Mouse (Mus musculus) embryonic facial prominence, embryonic 13.5 days (tissue): ENCODE measurements around the gene Scd2. TPM values are rescaled to one million over a fixed set of nuclear protein-coding genes. Genes with fewer than 3 reads are reported as not detected.

Experiments
- ATAC-seq: fragments of 200-750 bp; cut with Nextera tagmentation; 2 replicates; pipeline ENCODE4 v1.8.0; 2017; ENCODE audit warnings: low read depth; ENCODE audit not compliant: insufficient number of reproducible peaks, insufficient read depth, low FRiP score, low TSS enrichment
- H3K27ac ChIP-seq: fragments of 300-500 bp; sonication (generic); 2 replicates; pipeline ENCODE4 v1.5.1; 2015; ENCODE audit warnings: moderate library complexity, mild to moderate bottlenecking, inconsistent platforms
- H3K27me3 ChIP-seq: fragments of 300-500 bp; sonication (generic); 2 replicates; pipeline ENCODE4 v1.6.1; 2015; ENCODE audit warnings: mild to moderate bottlenecking, inconsistent platforms
- H3K36me3 ChIP-seq: fragments of 300-500 bp; sonication (generic); 2 replicates; pipeline ENCODE4 v1.6.1; 2015; ENCODE audit warnings: mild to moderate bottlenecking, inconsistent platforms
- H3K4me1 ChIP-seq: fragments of 300-500 bp; sonication (generic); 2 replicates; pipeline ENCODE4 v1.6.1; 2015; ENCODE audit warnings: inconsistent platforms
- H3K4me2 ChIP-seq: fragments of 300-500 bp; sonication (generic); 2 replicates; pipeline ENCODE4 v1.6.1; 2015; ENCODE audit warnings: moderate library complexity, mild to moderate bottlenecking, inconsistent platforms
- H3K4me3 ChIP-seq: fragments of 300-500 bp; sonication (generic); 2 replicates; pipeline ENCODE4 v1.5.1; 2015; ENCODE audit warnings: mild to moderate bottlenecking, inconsistent platforms
- H3K9ac ChIP-seq: fragments of 300-500 bp; sonication (generic); 2 replicates; pipeline ENCODE4 v1.6.1; 2015; ENCODE audit warnings: mild to moderate bottlenecking, inconsistent platforms
- H3K9me3 ChIP-seq: fragments of 300-500 bp; sonication (generic); 2 replicates; pipeline ENCODE4 v1.6.1; 2016; ENCODE audit warnings: inconsistent platforms
- WGBS: fragments of 180-500 bp; shearing (Covaris S2); methylation state at CpG from one replicate; pipeline ENCODE4 v1.1.7; 2015; ENCODE audit warnings: mixed read lengths; 5-methylcytosine and 5-hydroxymethylcytosine counted together
- polyA plus RNA-seq: library from polyadenylated mRNA; unstranded; fragments of >200 nt; fragmentation: Nextera tagmentation; extraction: Ambion mirVana; gene quantifications from 2 replicates; pipeline ENCODE4 v1.2.1, GENCODE M21; 2015

Gene Scd2
- polyA plus RNA-seq, 1 experiment from 2014 or later = 211 TPM

DNA sequence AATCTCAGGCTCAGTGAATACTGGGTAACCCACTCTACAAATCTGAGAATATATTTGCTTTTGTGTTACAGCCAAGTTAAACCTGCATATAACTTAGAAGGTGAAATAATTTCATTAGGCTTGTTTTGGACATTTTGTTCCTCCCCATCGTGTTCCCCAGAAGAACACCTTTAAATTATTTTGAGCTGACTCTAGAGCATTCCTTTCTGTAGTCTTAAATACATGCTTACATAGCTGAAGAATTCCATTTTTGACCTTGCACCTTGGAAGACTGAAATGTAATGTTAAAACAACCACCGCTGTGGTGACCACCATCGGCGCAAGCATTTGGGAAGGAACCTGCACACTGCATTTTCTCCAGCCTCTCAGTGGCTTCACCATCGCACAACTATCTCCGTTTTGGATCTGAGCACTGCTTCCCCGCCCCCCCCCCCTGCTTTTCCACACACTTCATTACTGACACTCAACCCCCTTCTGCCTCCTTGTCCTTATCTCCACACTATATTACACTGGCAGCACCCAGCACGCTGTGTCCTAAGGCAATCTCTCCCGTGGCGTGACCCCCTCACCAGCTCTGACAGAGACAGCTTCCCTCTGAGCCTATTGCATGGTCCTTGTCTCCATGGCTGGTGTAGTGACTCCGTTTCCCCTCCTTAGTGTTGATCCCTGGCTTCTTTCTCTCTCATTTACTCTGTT lies 5.9 kb upstream of the Scd2 start:
- peaks cover 45% of the 10 kb centered on the region for H3K4me1 ChIP-seq
- no peaks in the 10 kb centered on the region for H3K27me3 ChIP-seq
- H3K9ac ChIP-seq = no peak overlapping the region
- ATAC-seq = no peak
- no peak overlapping the region for H3K4me3 ChIP-seq
- 66% methylated on average over 11 of the region's 11 CpGs for whole genome bisulfite sequencing
- no peaks in the 10 kb centered on the region for H3K9me3 ChIP-seq
- no peak overlapping the region for H3K4me2 ChIP-seq
- no peak overlapping the region for H3K27ac ChIP-seq
- H3K36me3 ChIP-seq = no peaks in the 10 kb centered on the region

DNA sequence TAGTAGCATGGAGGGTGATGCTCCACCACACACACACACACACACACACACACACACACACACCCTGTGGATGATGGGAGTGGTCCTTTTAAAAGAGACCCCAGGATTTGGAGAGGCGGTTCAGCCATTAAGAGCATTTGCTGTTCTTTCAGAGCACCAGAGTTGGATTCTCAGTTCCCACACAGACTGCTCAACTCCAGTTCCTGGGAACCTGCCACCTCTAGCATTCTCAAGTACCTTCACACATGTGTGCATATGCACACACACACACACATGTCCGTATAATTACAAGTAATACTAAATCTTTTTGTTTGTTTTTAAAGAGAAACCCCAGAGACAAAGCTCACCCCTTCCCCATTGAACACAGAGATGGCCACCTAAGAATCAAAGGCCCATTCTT lies 1.4 kb upstream of the Scd2 start:
- peak overlapping the region; percentile 99; the same call in 1 of the 2 replicates for H3K27ac ChIP-seq
- ATAC-seq = no peak
- 89% methylated on average over 2 of the region's 2 CpGs for WGBS
- peak overlapping the region; percentile 100; the same call in 1 of the 2 replicates for H3K4me2 ChIP-seq
- peaks cover 48% of the 10 kb centered on the region for H3K4me1 ChIP-seq
- H3K27me3 ChIP-seq = no peaks in the 10 kb centered on the region
- peaks cover 22% of the 10 kb centered on the region for H3K36me3 ChIP-seq
- H3K4me3 ChIP-seq = no peak overlapping the region
- no peak overlapping the region for H3K9ac ChIP-seq
- H3K9me3 ChIP-seq = no peaks in the 10 kb centered on the region

- H3K9ac ChIP-seq = peak overlapping the region; percentile 74; the same call in 1 of the 2 replicates
- peak overlapping the region; percentile 99 for H3K27ac ChIP-seq
- no peaks in the 10 kb centered on the region for H3K27me3 ChIP-seq
- peaks cover 52% of the 10 kb centered on the region for H3K4me1 ChIP-seq
- H3K4me2 ChIP-seq = peak overlapping the region; percentile 100
- 67% methylated on average over 3 of the region's 3 CpGs for WGBS
- H3K4me3 ChIP-seq = peak overlapping the region; percentile 91
- ATAC-seq = no peak
- peaks cover 26% of the 10 kb centered on the region for H3K36me3 ChIP-seq
- H3K9me3 ChIP-seq = no peaks in the 10 kb centered on the region
Observed at GRCm38 (mm10) chr19:44292483-44292882, 991 bp upstream of the Scd2 start.

- Histone ChIP-seq H3K9ac (peak overlapping the region; percentile 98), H3K4me2 (peak overlapping the region; percentile 100), H3K4me1 (peaks cover 64% of the 10 kb centered on the region), H3K27me3 (no peaks in the 10 kb centered on the region), H3K4me3 (peak overlapping the region; percentile 91), H3K27ac (peak overlapping the region; percentile 99), H3K36me3 (peaks cover 41% of the 10 kb centered on the region), H3K9me3 (no peaks in the 10 kb centered on the region)
- ATAC-seq = peak; percentile 95
- under 1% methylated on average over 31 of the region's 31 CpGs for WGBS
Observed at GRCm38 (mm10) chr19:44293769-44294551, 486 bp downstream of the Scd2 start.

GRCm38 (mm10) chr19:44294588-44295041 lies 1.1 kb downstream of the Scd2 start:
- Histone ChIP-seq H3K9me3 (no peaks in the 10 kb centered on the region), H3K27me3 (no peaks in the 10 kb centered on the region), H3K9ac (peak overlapping the region; percentile 98), H3K27ac (peak overlapping the region; percentile 99), H3K4me1 (peaks cover 66% of the 10 kb centered on the region), H3K4me2 (peak overlapping the region; percentile 100), H3K4me3 (peak overlapping the region; percentile 91), H3K36me3 (peaks cover 46% of the 10 kb centered on the region)
- no peak for ATAC-seq
- WGBS = under 1% methylated on average over 14 of the region's 14 CpGs

GRCm38 (mm10) chr19:44295251-44295650 lies 1.8 kb downstream of the Scd2 start:
- H3K4me2 ChIP-seq = peak overlapping the region; percentile 100
- 3% methylated on average over 3 of the region's 3 CpGs for WGBS
- no peak for ATAC-seq
- H3K9me3 ChIP-seq = no peaks in the 10 kb centered on the region
- peaks cover 52% of the 10 kb centered on the region for H3K36me3 ChIP-seq
- peaks cover 67% of the 10 kb centered on the region for H3K4me1 ChIP-seq
- H3K27ac ChIP-seq = peak overlapping the region; percentile 99
- peak overlapping the region; percentile 98 for H3K9ac ChIP-seq
- H3K27me3 ChIP-seq = no peaks in the 10 kb centered on the region
- peak overlapping the region; percentile 91 for H3K4me3 ChIP-seq

DNA sequence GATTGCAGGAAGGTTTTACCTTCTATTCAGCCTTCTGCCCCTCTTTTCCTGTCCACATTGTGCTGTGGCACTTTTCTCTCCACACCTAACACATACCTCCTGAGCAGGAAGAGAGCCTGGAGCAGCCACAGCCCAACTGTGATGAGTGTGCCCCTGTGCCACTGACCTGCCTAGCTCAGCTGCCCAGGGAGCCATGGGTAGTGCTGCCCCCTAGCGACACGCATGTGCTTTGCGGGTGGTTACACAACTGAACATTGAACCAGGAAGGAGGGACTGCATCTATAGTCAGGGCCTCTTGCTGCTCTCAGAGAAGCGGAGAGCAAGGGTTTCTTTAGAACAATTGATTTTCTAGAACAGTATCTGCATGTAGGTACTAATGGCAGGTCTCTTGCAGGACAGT lies 2.3 kb downstream of the Scd2 start:
- no peak for ATAC-seq
- WGBS = 2% methylated on average over 4 of the region's 4 CpGs
- H3K4me1 ChIP-seq = peaks cover 69% of the 10 kb centered on the region

GRCm38 (mm10) chr19:44296186-44296585 lies 2.7 kb downstream of the Scd2 start:
- H3K27me3 ChIP-seq = no peaks in the 10 kb centered on the region
- ATAC-seq = no peak
- 24% methylated on average over 7 of the region's 7 CpGs for WGBS
- H3K4me2 ChIP-seq = peak overlapping the region; percentile 100
- H3K4me3 ChIP-seq = peak overlapping the region; percentile 91
- H3K36me3 ChIP-seq = peaks cover 61% of the 10 kb centered on the region
- H3K9ac ChIP-seq = peak overlapping the region; percentile 98
- H3K27ac ChIP-seq = 0 out of 2 replicates have a peak overlapping the region, but pooled peaks have one; percentile 99
- peaks cover 73% of the 10 kb centered on the region for H3K4me1 ChIP-seq
- no peaks in the 10 kb centered on the region for H3K9me3 ChIP-seq

More for the DNA sequence above, 2.3 kb downstream of the Scd2 start:
- Histone ChIP-seq H3K9ac (peak overlapping the region; percentile 98), H3K4me3 (peak overlapping the region; percentile 91), H3K27me3 (no peaks in the 10 kb centered on the region), H3K9me3 (no peaks in the 10 kb centered on the region), H3K4me2 (peak overlapping the region; percentile 100), H3K36me3 (peaks cover 57% of the 10 kb centered on the region), H3K27ac (peak overlapping the region; percentile 99; the same call in 1 of the 2 replicates)

DNA sequence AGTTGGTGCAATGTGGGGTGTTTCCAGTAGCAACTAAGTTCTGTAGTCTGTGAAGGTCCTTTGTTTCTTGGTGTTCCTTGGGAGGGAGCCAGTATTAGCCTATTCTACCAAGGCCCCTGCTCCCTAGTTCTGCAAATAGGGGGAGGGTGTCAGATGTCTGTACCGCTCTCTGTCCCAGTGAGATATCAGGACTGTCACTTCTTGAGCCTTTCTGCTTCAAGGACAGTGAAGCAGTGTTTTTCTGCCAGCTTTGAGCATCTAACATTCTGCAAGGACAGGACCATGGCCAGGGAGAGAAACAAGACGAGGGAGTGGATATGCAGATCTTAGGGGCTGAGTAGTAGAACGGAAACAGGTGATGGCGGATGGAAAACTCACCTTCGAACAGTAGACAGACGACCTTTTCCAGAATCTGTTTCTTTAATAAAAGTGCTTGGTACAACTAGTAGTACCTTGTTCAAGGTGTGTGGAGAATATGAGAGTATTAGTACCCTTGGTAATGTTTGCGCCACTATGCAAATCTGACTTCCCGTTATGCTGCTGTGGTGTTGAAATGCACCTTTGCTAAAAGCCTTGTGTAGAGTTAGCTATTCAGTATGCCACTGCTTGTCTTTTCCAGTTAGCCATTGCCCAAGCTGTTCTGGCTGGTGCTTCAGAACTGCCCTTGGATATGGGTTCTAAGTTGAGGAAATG lies 3.7 kb downstream of the Scd2 start:
- H3K4me2 ChIP-seq = peak overlapping the region; percentile 100
- 47% methylated on average over 8 of the region's 8 CpGs for WGBS
- H3K36me3 ChIP-seq = peaks cover 71% of the 10 kb centered on the region
- no peaks in the 10 kb centered on the region for H3K27me3 ChIP-seq
- peaks cover 75% of the 10 kb centered on the region for H3K4me1 ChIP-seq
- H3K9ac ChIP-seq = peak overlapping the region; percentile 98
- H3K27ac ChIP-seq = peak overlapping the region; percentile 51
- ATAC-seq = no peak
- no peaks in the 10 kb centered on the region for H3K9me3 ChIP-seq
- H3K4me3 ChIP-seq = peak overlapping the region; percentile 91

DNA sequence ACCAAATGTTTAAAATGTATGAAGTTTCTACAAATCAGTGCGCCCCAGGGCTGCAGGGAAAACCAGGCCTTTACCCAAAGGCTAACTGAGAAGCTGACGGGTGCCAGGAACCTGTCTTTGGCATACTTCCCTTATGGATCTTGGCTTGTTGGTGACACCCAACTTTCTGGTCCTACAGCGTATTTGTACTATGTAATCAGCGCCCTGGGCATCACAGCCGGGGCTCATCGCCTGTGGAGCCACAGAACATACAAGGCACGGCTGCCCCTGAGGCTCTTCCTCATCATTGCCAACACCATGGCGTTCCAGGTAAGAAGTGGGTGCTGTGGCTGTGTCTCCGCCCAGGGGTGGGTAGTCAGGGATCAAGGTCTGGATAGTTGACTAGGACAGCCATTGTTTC lies 4.4 kb downstream of the Scd2 start:
- ATAC-seq = no peak
- peak overlapping the region; percentile 91 for H3K4me3 ChIP-seq
- no peak overlapping the region for H3K27ac ChIP-seq
- H3K4me2 ChIP-seq = peak overlapping the region; percentile 100
- no peaks in the 10 kb centered on the region for H3K9me3 ChIP-seq
- H3K9ac ChIP-seq = peak overlapping the region; percentile 98
- H3K4me1 ChIP-seq = peaks cover 74% of the 10 kb centered on the region
- no peaks in the 10 kb centered on the region for H3K27me3 ChIP-seq
- WGBS = 77% methylated on average over 9 of the region's 9 CpGs
- peaks cover 77% of the 10 kb centered on the region for H3K36me3 ChIP-seq

DNA sequence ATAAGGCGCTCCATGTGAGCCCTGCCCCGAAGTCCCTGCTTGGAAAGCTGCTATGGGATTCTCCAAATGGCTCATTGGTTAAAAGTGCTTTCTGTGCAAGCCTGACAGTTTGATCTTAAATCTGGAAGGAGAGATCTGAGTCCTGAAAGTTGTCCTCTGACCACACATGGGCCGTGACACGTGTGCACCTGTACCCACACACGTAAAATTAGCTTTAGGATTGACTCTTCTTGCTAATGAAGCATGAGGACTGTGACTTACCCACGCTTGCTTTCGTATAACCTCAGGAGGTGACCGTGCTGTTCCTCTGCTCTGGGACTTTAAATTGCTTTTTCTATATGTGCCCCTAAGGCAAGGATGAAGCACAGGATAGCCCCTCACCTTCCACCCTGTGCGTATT lies 5.6 kb downstream of the Scd2 start:
- Histone ChIP-seq H3K9me3 (no peaks in the 10 kb centered on the region), H3K4me2 (peak overlapping the region; percentile 100), H3K36me3 (peaks cover 89% of the 10 kb centered on the region), H3K27ac (no peak overlapping the region), H3K27me3 (no peaks in the 10 kb centered on the region), H3K4me3 (peak overlapping the region; percentile 91), H3K9ac (peak overlapping the region; percentile 98; the same call in 1 of the 2 replicates), H3K4me1 (peaks cover 77% of the 10 kb centered on the region)
- 82% methylated on average over 9 of the region's 9 CpGs for WGBS
- no peak for ATAC-seq
